Mouse (Mus musculus): ENCODE results near the gene Pgc.

- no peak for TF ChIP-seq POLR2A (IDR thresholded peaks at IDR 0.05; ENCODE audit: borderline replicate concordance, extremely low read depth, insufficient read depth, insufficient read length, poor library complexity, severe bottlenecking)
- no peak for TF ChIP-seq CTCF (IDR thresholded peaks at IDR 0.05; ENCODE audit: borderline replicate concordance, extremely low read depth, insufficient read depth, insufficient read length)
These were observed 26.6 kb downstream of the Pgc start for GRCm38 (mm10) chr17:47753130-47753775.

All from brain, embryonic 14.5 days (tissue).